ENCODE assay signal across 6 mouse cellular contexts in genomic region chr15:103165924-103166323, GRCm38 (mm10).
"Had no signal": no experiment of that assay in that cellular context is flagged by ENCODE, and none has a peak within 500 bp of the region (broad histone marks: within the 10 kb centered on the region; RNA-seq: fewer than 3 reads in every experiment).

No protein-coding gene starts in this region.

- H3K4me2 ChIP-seq: midbrain, embryonic 13.5 days had no signal

- H3K36me3 ChIP-seq: kidney, embryonic 15.5 days; limb, embryonic 10.5 days; liver, embryonic 15.5 days; midbrain, embryonic 13.5 days had no signal

- H3K9me3 ChIP-seq: kidney, embryonic 15.5 days; limb, embryonic 10.5 days; liver, embryonic 15.5 days; midbrain, embryonic 13.5 days had no signal

- H3K4me3 ChIP-seq: kidney, embryonic 15.5 days; liver, embryonic 15.5 days; midbrain, embryonic 13.5 days; myocyte had no signal

- H3K9ac ChIP-seq: kidney, embryonic 15.5 days; liver, embryonic 15.5 days; midbrain, embryonic 13.5 days had no signal

- H3K27ac ChIP-seq: kidney, embryonic 15.5 days; liver, embryonic 15.5 days; midbrain, embryonic 13.5 days; stomach, postnatal 0 days had no signal
